Mouse (Mus musculus): ENCODE data around the gene Hyal1. TPM values are rescaled to one million over a fixed set of nuclear protein-coding genes. Genes with fewer than 3 reads are reported as not detected.
A peak's percentile ranks its signal among the peaks of the same experiment; 100 is the strongest.
"Not testable (repeated sequence)": the region's sequence is repeated elsewhere in the genome, so short reads cannot be mapped to it uniquely, and the experiment has no call there.

Gene Hyal1
- polyA plus RNA-seq, 1 experiment from 2014 or later = 9.0 TPM

DNA sequence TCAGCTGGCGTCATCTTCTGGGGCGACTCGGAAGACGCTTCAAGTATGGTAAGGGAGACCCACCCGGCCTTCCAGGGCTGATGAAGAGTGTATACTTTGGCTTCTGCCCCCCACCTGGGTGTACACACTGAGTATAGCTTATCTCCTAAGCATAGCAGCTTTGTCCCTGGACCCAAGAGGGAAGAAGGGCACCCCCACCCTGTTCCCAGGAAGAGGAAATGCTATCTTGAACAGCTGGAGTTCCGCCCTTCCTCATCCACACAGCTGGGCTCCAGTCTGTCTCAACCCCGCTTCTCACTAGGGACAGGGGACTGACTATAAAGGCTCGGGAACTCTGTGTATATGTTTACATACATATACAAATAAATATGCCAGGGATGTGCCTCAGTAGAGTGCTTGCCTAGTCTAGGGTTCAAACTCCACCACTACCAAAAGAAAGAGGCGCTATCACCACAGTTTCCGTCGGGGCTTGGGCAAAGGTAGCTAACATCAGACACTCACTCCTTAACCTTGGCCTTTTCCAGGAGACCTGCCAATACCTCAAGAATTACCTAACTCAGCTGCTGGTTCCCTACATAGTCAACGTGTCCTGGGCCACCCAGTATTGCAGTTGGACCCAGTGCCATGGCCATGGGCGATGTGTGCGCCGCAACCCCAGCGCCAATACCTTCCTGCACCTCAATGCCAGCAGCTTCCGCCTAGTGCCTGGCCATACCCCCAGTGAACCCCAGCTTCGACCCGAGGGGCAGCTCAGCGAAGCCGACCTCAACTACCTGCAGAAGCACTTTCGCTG, 5.0 kb upstream of the Hyal1 start:
- DNase-seq (ENCODE audit: low spot score) = no peak

DNA sequence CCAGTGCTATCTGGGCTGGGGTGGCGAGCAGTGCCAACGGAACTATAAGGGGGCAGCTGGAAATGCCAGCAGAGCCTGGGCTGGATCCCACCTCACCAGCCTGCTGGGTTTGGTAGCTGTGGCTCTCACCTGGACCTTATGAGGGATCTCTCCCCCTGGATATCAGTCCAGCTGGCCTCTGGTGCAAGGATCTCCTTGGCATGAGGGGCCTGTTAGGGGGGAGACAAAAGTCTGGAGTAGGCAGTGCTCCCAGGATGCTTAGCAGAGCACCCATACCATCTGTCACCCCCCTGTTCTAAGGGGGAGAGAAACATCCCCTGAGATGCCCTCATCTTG, 4.4 kb upstream of the Hyal1 start:
- no peak for DNase-seq (ENCODE audit: low spot score)

DNA sequence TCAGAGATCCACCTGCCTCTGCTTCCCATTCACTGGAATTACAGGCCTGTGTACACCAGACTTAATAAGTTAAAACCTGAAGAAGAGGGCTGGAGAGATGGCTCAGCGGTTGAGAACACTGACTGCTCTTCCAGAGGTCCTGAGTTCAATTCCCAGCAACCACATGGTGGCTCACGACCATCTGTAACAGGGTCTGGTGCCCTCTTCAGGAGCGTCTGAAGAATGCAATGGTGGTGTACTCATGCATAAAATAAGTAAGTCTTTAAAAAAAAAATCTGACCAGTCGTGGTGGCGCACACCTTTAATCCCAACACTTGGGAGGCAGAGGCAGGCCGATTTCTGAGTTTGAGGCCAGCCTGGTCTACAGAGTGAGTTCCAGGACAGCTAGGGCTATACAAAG, 3.0 kb upstream of the Hyal1 start:
- DNase-seq (ENCODE audit: low spot score) = not testable (repeated sequence)

DNA sequence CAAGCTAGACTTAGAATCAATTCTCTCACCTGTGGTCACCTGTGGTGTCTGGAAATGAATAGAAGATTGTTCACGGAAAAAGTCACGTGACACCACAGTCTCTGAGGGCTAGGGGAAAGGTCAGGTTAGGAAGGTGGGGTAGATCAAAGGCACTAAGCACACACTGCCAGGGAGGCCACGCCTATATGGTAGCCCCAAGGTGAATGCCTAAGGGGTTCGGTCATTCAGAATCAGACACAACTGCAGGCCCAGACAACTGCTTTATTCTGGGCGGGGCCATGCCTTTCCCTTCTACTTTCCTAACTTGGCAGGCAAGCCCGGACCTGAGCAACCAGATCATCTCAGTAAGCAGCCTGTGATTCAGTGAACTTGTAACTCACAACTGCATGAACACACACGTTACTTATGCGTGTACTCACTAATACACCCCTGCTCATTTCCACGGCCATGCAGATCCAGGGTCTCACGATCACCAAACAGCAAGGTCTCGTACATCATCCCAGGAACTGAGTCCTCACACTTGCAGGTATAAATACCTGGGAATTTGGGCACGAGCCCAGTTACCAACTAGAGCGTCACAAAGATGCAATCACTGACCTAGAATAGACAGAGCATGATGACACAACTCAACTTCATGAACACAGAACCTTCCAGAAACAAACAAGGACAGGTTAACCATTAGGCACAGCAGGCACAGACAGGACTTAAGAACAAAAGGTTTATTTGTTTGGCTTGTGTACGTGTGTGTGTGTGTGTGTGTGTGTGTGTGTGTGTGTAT, 959 bp upstream of the Hyal1 start:
- no peak for DNase-seq (ENCODE audit: low spot score)

DNA sequence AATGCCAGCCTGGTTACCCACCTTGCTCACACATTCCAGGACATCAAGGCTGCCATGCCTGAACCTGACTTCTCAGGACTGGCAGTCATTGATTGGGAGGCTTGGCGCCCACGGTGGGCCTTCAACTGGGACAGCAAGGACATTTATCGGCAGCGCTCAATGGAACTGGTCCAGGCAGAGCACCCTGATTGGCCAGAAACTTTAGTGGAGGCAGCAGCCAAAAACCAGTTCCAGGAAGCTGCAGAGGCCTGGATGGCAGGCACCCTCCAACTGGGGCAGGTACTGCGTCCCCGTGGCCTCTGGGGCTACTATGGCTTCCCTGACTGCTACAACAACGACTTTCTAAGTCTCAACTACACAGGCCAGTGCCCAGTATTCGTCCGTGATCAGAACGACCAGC, 1.1 kb downstream of the Hyal1 start:
- DNase-seq (ENCODE audit: low spot score) = no peak

DNA sequence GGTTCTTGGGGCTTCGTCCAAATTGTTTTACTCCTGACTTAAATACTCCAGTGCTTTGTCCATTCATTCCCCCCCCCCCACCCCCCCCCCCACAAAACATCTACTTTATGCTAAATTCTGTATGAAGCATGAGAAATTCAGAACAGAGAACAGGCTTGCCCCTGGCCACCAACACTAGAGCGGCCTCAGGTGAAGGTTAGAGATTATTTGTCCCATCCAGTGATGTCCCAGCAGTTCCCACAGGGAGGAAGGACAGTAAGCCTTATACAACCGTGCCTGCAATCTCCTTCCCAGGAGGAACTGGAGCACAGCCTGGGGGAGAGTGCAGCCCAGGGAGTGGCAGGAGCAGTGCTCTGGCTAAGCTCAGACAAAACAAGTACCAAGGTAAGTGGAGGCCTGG, 1.9 kb downstream of the Hyal1 start, which contains the start of gene Naa80:
Gene Naa80 (plus strand): TSS at position 301 of the 400 bp plus-strand sequence.
- DNase-seq (ENCODE audit: low spot score) = no peak

DNA sequence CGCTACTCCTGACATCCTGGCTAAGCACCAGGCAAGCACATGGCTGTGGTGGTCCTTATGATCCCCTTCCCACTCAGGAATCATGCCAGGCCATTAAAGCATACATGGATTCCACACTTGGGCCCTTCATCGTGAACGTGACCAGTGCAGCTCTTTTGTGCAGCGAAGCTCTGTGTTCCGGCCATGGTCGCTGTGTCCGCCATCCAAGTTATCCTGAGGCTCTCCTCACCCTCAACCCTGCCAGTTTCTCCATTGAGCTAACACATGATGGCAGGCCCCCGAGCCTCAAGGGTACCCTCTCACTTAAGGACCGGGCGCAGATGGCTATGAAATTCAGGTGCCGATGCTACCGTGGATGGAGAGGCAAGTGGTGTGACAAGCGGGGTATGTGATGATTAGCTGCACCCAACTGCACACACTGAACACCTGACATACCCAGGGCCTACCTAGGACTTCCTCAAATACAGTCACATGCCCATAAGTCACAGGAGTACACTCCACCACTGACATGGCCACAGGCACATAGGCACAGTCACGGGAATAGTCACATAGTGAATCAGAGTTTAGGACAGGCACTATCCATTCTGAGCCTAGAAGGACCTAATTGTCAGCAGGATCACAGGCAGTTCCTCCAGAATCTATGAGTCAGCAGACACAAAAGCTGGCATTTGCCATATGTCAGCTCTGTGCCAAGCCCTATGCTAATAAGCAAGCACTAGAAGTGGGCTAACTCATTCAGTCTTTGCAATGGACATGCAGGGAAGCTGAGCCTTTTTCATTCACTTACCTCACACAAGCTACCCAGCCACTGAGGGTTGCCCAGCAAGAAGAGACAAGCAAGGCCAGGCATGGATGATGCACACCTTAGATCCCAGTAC, 2.5 kb downstream of the Hyal1 start:
- no peak for DNase-seq (ENCODE audit: low spot score)

DNA sequence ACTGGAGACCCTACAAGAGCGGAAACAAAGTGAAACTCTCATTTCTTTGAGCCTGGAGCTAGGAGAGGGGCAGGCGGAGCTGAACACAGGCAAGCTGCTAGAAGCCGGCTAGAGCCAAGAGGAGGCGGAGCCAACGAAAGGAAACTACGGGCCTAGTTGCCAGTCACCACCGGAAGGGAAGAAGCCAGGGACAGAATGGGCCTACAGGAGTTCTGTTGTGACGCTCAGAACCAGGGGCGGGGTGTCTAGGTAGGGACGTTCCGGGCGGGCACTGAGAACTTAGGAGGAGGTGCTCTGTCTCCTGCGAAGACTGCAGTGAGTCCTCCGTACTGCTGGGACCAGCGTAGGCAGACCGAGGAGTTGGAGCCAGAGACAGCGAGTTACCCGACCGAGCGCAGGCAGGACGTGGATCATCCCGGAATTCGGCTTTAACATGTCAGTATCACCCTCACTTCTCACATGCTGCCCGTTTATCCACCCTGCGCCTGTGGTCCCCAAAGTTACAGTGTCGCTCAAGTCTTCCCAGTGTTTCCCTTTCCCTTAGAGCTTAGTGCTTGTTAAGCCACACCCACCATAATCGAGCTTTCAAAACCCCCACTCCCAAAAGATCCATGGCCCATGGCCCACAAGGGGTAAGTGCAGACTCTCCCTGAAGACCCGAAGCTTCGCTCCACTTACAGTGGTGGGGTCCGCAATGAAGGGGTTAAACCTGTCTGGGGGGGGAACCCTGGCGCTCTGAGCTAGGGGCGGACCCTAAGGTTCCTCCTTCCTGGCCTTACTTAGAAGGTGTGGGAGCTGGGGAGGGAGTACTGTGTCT, 4.0 kb downstream of the Hyal1 start, which contains the start of gene Hyal3:
Gene Hyal3 (plus strand): TSS at position 318 of the 817 bp plus-strand sequence.
- DNase-seq (ENCODE audit: low spot score) = peak; percentile 88

DNA sequence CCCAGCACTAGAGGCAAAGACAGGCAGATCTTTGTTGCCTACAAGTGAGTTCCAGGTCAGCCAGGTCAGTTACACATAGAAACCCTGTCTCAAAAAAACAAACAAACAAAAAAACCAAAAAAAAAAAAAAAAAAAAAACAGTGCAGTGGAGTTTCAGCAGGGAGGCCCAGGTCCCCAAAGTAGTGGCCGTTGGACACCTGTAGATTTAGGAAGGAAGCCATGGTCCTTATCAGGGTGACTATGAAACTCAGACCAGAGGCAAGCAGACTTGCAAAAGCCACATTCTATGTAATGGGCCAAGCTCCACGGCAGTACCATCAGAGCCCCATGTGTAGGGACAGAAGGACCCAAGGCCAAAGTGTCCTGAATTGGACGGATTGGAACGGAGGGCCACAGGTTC, 4.9 kb downstream of the Hyal1 start:
- no peak for DNase-seq (ENCODE audit: low spot score)

DNA sequence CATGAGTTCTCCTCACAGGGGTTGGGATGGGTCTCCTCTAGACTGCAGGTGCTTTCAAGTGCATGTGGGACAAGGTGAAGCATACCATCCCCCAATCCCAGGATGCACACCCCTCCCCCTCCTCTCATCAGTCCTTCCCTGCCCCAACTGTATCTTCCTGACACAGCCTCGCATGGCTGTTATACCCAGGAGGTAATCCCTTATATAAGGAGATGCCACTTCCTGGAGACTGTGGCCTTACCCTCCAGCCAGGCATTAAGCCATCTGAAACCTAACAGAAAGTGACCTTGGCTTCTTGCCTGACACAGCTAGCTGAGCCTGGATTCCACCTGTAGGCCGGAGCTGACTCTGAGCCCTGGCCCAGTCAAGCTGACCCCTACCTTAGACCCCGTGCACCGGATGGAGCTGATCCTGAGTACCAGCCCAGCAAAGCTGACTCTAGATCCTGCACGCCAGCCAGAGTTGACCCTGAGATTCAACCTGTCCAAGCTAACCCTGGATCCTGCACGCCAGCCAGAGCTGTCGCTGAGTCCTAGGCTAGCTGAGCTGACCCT, 5.9 kb downstream of the Hyal1 start:
- no peak for DNase-seq (ENCODE audit: low spot score)

DNA sequence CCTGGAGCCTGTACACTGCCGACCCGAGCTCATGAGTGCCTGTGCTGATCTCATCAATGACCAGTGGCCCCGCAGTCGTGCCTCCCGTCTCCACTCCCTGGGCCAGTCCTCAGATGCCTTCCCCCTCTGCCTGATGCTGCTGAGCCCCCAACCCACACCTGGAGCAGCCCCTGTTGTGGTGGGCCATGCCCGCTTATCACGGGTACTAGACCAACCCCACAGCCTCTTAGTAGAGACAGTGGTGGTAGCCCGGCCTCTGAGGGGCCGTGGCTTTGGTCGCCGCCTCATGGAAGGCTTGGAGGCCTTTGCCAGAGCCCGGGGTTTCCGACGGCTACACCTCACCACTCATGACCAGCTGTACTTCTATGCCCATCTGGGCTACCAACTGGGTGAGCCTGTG, 6.4 kb downstream of the Hyal1 start:
- DNase-seq (ENCODE audit: low spot score) = no peak

DNA sequence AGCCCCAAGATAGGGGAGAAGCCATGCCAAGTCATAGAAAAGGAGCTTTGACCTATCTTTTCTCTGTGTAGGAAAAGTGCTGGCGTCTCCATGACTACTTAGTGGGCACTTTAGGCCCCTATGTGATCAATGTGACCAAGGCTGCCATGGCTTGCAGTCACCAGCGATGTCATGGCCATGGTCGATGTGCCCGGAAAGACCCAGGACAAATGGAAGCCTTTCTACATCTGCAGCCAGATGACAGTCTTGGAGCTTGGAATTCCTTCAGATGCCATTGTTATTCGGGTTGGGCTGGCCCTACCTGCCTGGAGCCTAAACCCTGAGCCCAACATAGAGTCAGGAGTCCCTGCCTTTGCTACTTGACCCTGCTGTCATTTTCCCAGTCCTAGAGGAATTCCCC, 9.8 kb downstream of the Hyal1 start:
- no peak for DNase-seq (ENCODE audit: low spot score)

GRCm38 (mm10) chr9:107586974-107587832, 10.5 kb downstream of the Hyal1 start, which contains the start of gene Ifrd2:
Gene Ifrd2 (plus strand): TSS chr9:107587642.
- peak; percentile 99 for DNase-seq (ENCODE audit: low spot score)

DNA sequence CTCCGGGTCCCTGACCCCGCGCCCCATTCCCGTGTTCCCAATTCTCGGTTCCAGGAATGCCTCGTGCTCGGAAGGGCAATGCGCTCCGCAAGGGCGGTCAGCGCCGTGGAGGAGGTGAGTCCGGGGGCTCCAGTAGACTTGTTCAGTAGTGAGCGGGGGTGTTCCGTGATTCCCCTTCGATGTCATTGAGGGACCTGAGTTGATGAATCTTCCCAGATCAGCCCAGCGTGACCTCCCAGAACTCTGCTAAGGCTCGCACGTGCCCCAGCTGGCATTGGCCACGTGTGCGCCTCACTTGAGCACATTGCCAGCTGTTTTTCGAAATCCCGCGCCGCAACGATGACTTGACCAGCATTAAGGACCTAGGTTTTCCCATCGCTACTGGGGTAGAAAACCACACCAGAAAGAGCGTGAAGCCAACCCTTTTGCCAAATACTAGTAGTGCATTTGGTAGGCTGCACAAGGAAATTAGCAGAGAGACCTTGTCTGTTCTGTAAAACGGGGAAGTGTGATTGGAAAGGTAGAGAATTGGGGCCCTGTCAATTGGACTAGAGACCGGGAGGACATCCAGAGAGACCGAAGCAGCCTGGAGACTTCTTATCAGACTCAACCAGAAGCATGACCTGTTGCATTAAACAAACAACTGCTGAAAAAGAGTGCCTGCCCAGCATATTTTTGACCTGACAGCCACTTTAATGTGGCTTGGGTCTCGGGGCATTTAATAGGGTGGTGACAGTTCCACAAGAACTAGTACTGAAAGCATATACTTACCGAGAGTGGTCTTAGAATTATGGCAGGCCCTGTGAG, 11.3 kb downstream of the Hyal1 start:
- DNase-seq (ENCODE audit: low spot score) = no peak

- DNase-seq (ENCODE audit: low spot score) = no peak
Measured at GRCm38 (mm10) chr9:107590058-107590772, 13.5 kb downstream of the Hyal1 start.

DNA sequence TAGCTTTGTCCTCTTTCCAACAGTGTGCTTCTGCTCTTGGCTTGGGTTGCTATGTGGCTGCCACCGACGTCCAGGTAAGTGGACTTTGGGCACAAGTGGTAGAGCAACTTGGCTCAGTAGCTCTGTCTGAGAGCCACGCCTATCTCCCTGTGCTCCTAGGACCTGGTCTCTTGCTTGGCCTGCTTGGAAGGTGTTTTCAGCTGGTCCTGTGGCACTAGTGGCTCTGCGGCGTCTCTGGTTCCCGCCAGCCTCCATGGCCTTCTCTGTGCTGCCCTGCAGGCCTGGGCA, 14.0 kb downstream of the Hyal1 start:
- DNase-seq (ENCODE audit: low spot score) = no peak

- no peak for DNase-seq (ENCODE audit: low spot score)
Measured at GRCm38 (mm10) chr9:107593101-107593976, 16.6 kb downstream of the Hyal1 start.
